Mouse (Mus musculus) testis, adult 2 months (tissue): ENCODE results near the gene Mest. TPM values are rescaled to one million over a fixed set of nuclear protein-coding genes. Genes with fewer than 3 reads are reported as not detected.

Experiments
- H3K27ac ChIP-seq: fragments of 200-500 bp; 2 replicates; pipeline ENCODE4 v1.5.1; 2012; ENCODE audit warnings: low read depth, low read length; ENCODE audit not compliant: control insufficient read depth, insufficient read depth
- H3K27me3 ChIP-seq: fragments of 200-500 bp; 2 replicates; pipeline ENCODE4 v1.6.1; 2012; ENCODE audit warnings: mild to moderate bottlenecking, low read length, moderate library complexity; ENCODE audit not compliant: control insufficient read depth, insufficient read depth
- H3K36me3 ChIP-seq: fragments of 200-500 bp; 2 replicates; pipeline ENCODE4 v1.6.1; 2012; ENCODE audit warnings: mild to moderate bottlenecking, low read length; ENCODE audit not compliant: control insufficient read depth, insufficient read depth
- H3K4me1 ChIP-seq: fragments of 200-500 bp; 2 replicates; pipeline ENCODE4 v1.6.1; 2012; ENCODE audit warnings: low read length; ENCODE audit not compliant: control insufficient read depth, insufficient read depth
- H3K4me3 ChIP-seq: fragments of 200-500 bp; 2 replicates; pipeline ENCODE4 v1.5.1; 2012; ENCODE audit warnings: low read depth, mild to moderate bottlenecking, low read length, moderate library complexity, mixed read lengths; ENCODE audit not compliant: control insufficient read depth
- CTCF ChIP-seq: fragments of 200-500 bp; IDR thresholded peaks from 2 replicates; pipeline ENCODE4 v1.5.1; 2012; ENCODE audit warnings: low read depth, mild to moderate bottlenecking, inconsistent platforms, low read length, moderate library complexity; ENCODE audit not compliant: control insufficient read depth, insufficient read depth, insufficient replicate concordance
- POLR2A ChIP-seq: fragments of 200-500 bp; IDR thresholded peaks from 2 replicates; pipeline ENCODE4 v1.6.1; 2012; ENCODE audit warnings: low read depth, mild to moderate bottlenecking, inconsistent platforms, low read length, moderate library complexity; ENCODE audit not compliant: control insufficient read depth
- polyA plus RNA-seq: library from polyadenylated mRNA; depleted of rRNA; stranded (reverse); fragments of >200 nt; gene quantifications from 2 replicates; pipeline ENCODE4 v1.2.3, GENCODE M21; 2012; rRNA removed

Mest gene
- polyA plus RNA-seq, 1 experiment: 7.8 TPM

DNA sequence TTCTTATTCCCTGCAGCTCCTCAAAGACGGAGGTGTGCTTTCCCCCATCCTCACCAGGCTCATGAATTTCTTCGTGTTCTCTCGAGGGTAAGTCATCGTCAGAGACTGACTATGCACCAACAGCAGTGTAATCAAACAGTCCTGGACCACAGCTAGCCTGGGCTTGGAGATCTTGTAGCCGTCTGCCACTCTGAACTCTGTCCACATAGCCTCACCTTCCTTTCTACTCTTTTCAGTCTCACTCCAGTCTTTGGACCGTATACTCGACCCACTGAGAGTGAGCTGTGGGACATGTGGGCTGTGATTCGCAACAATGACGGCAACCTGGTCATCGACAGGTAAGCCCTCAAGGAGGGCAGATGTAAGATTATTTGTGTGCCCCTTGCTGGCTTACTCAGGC lies 21.5 kb downstream of the Mest start:
- no peaks in the 10 kb centered on the region for H3K4me1 ChIP-seq
- H3K27ac ChIP-seq: no peak overlapping the region
- H3K27me3 ChIP-seq: no peaks in the 10 kb centered on the region
- no peak overlapping the region for H3K4me3 ChIP-seq
- H3K36me3 ChIP-seq: peaks cover 2% of the 10 kb centered on the region; the same call in 1 of the 2 replicates
- TF ChIP-seq CTCF: no peak
- no peak for TF ChIP-seq POLR2A

DNA sequence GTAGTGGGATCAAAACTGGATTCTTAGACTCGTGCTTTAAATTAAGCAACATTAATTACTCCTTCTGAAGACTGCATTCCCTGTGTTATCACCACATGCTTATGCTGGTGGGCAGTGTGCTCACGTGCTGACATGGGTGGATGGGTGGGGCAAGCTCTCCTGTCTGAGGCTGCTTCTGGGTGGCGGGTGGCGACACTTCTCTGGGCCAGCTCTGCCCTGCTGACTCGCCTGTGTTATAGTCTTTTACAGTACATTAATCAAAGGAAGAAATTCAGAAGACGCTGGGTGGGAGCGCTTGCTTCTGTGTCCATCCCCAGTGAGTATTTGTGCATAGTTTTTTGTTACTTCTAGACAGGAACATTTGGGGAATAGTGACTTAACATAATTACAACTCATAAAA lies 22.2 kb downstream of the Mest start:
- Histone ChIP-seq H3K4me3 (no peak overlapping the region), H3K36me3 (peaks cover 2% of the 10 kb centered on the region; the same call in 1 of the 2 replicates), H3K27me3 (no peaks in the 10 kb centered on the region), H3K4me1 (no peaks in the 10 kb centered on the region), H3K27ac (no peak overlapping the region)
- TF ChIP-seq CTCF (no peak), POLR2A (no peak)

DNA sequence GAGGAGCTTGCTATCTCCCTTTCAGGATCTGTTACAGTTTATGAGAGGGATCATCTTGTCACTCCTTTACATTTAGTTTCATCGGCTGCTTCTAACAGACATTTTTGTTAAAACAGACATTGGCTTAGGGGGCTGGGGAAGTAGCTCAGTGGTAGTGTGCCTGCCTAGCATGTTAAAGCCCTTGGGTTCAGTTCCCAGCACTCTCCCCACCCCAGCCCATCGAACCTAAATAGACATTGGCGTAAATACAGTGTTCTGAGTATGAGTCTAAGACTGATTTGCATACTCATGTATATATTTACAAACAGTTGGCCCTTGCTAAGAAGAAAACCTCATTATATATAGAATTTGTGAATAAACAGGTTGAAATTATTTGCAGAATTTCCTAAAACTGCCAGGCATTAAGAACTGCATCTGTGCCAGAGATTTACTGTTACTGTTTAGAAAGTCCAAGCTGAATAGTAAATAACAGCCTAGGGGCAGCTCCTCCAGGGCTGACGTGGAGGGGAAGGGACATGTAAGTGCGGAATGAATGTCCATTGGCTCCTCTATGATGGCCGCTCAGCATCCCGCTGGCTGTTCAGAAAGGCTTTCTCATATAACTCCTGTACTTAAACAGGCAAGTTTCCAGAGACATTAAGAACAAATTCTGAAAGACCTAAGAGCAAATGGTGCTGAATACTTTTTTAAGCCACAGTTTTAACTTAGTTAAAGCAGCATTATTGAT lies 24.4 kb downstream of the Mest start:
- peaks cover 2% of the 10 kb centered on the region; the same call in 1 of the 2 replicates for H3K36me3 ChIP-seq
- no peak overlapping the region for H3K4me3 ChIP-seq
- H3K4me1 ChIP-seq: no peaks in the 10 kb centered on the region
- no peak overlapping the region for H3K27ac ChIP-seq
- TF ChIP-seq POLR2A: no peak
- no peak for TF ChIP-seq CTCF
- H3K27me3 ChIP-seq: no peaks in the 10 kb centered on the region

DNA sequence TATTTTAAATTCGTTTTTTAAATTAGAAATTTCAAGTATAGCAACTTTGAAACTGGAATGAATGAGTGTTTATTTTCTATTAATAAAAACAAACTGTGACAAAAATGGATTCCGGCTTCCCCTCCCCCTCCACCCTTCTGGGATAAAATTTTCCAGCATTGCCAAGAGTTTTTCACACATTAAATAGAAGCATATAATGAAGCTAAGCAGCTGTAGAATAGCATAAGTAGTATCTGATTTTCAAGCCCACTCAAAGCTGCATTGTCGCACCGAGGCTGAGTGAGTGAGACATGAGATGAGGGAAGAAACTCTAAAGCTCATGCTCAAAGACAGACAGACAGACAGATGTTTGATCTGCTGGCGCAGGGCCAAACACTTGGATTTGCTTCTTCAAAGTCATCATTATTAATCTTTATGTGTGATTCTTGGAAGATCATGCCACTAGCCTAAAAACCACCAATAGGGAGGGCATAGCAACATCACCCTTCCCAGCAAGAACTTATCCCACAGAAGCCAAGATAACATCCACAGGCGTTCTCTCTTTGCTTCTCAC lies 25.1 kb downstream of the Mest start:
- Histone ChIP-seq H3K27ac (no peak overlapping the region), H3K4me3 (no peak overlapping the region), H3K27me3 (no peaks in the 10 kb centered on the region), H3K4me1 (no peaks in the 10 kb centered on the region), H3K36me3 (peaks cover 2% of the 10 kb centered on the region; the same call in 1 of the 2 replicates)
- TF ChIP-seq POLR2A (no peak), CTCF (no peak)

DNA sequence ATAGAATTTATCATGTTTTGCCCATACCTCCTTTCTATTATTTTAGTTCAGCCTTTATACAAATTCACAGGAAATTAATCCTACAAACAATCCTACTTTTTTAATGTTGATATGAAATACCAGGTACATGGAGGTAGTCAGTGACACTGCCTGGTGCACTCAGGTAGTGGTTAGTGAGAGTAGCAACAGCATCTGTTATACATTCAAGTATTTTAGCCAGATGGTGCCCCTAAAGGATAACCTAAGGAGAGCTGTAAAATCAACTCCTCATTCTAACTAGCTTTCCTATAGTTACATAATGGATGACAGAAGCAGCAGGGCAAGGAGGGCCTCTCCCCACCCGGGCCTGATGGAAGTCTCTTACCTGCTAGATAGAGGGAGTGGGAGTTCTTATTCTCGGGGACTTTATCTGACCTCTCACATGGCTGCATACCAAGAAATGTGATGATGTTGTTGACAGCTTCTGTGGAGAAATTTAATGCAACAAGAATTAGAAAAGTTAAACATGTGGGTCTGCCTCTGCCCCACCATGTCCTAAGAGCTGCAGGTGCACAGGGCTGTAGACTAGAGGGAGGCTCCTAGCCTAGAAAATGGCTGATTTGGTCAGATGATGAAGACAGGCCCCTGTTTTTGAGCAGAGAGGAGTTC lies 25.8 kb downstream of the Mest start:
- no peak overlapping the region for H3K4me3 ChIP-seq
- TF ChIP-seq POLR2A: no peak
- TF ChIP-seq CTCF: no peak
- H3K36me3 ChIP-seq: peaks cover 2% of the 10 kb centered on the region; the same call in 1 of the 2 replicates
- no peaks in the 10 kb centered on the region for H3K27me3 ChIP-seq
- H3K27ac ChIP-seq: no peak overlapping the region
- no peaks in the 10 kb centered on the region for H3K4me1 ChIP-seq

DNA sequence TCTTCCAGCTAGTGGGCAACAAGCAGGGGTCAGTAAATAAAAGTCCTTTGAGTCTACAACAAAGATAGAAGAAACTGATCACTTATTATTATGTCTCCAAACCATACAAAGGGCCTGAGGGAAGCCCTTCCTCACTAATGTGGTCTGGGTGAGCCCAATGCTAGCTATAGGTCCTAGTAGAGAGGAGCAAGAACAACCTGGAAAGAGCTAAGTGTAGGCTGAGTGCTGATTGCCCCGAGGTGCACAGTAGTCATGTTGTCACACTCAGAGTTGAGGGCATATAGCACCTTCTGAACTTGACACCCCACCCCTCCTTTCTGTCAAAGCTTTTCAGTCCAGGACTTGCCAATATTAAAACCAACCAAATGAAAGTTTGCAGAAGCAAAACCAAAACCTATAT lies 26.5 kb downstream of the Mest start:
- TF ChIP-seq POLR2A: no peak
- no peak for TF ChIP-seq CTCF

DNA sequence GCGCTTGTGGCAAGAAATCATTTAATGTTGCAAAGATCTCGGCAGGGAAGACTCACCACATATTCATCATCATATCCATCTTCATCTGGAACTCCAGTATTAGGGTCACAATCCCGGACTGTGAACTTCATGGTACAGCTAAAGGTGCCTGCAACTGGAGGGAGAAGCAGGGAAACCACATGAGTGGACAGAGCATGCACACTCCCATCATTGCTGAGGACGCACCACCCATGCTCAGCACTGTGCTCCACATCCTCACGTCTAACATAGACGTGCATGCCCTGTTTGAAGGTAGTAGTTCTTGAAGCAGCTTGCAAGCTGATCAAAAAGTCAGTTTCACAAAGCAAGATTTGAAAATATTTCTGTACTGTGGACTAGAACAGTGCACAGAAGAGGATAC lies 27.1 kb downstream of the Mest start:
- H3K4me3 ChIP-seq: no peak overlapping the region
- no peak overlapping the region for H3K27ac ChIP-seq
- TF ChIP-seq CTCF: no peak
- TF ChIP-seq POLR2A: no peak
- H3K36me3 ChIP-seq: peaks cover 2% of the 10 kb centered on the region; the same call in 1 of the 2 replicates
- H3K27me3 ChIP-seq: no peaks in the 10 kb centered on the region
- H3K4me1 ChIP-seq: no peaks in the 10 kb centered on the region

More for the DNA sequence above, 26.5 kb downstream of the Mest start:
- peaks cover 2% of the 10 kb centered on the region; the same call in 1 of the 2 replicates for H3K36me3 ChIP-seq
- H3K4me1 ChIP-seq: no peaks in the 10 kb centered on the region
- H3K27ac ChIP-seq: no peak overlapping the region
- H3K4me3 ChIP-seq: no peak overlapping the region
- H3K27me3 ChIP-seq: no peaks in the 10 kb centered on the region

DNA sequence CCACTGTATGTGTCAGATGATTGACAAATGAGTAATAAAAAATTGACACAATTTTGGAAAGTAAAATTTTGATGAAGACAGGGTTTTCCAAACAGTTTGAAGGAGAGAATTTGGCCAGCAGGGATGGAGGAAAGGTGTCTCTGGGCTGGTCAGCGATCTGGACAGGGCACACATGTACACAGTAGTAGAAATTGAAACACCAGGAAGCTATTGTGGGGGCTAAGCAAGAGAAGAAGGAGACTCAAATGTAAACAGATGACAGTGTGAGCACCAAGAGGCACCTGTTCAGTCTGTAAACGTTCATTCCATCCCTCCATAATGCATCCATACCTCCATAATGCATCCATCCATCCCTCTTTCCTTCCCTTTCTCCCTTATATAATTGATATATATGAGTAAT lies 27.9 kb downstream of the Mest start:
- TF ChIP-seq POLR2A: no peak
- H3K4me3 ChIP-seq: no peak overlapping the region
- H3K4me1 ChIP-seq: no peaks in the 10 kb centered on the region
- no peak overlapping the region for H3K27ac ChIP-seq
- H3K27me3 ChIP-seq: no peaks in the 10 kb centered on the region
- peaks cover 2% of the 10 kb centered on the region; the same call in 1 of the 2 replicates for H3K36me3 ChIP-seq

Other genes with a start within 250 kb of the Mest start
- gene Tmem209, start 213.8 kb upstream of the Mest start, polyA plus RNA-seq: 77.8 and 92.3 TPM in 2 replicates
- gene Ssmem1, start 213.7 kb upstream of the Mest start, polyA plus RNA-seq: 109 and 119 TPM in 2 replicates
- gene Cpa2, start 182.0 kb upstream of the Mest start, polyA plus RNA-seq: 1.1 and 1.4 TPM in 2 replicates
- 0.05 TPM in 1 of 2 replicates, not detected in the other for gene Cpa4, start 155.2 kb upstream of the Mest start, polyA plus RNA-seq
- gene Cpa5, start 112.5 kb upstream of the Mest start, polyA plus RNA-seq: 76.6 and 89.5 TPM in 2 replicates
- gene Cpa1, start 84.3 kb upstream of the Mest start, polyA plus RNA-seq: 0.28 and 0.62 TPM in 2 replicates
- gene Cep41, start 29.8 kb upstream of the Mest start, polyA plus RNA-seq: 34.5 and 35.4 TPM in 2 replicates
- gene Copg2, start 173.2 kb downstream of the Mest start, polyA plus RNA-seq: 21.6 and 24.8 TPM in 2 replicates
- gene Tsga13, start 192.0 kb downstream of the Mest start, polyA plus RNA-seq: 15.3 and 20.9 TPM in 2 replicates
- gene Klf14, start 235.5 kb downstream of the Mest start, polyA plus RNA-seq: 0.05 TPM in 1 of 2 replicates, not detected in the other